Mouse (Mus musculus) thymus, postnatal 4 days (tissue): Measurements from ENCODE around the gene Spag16.

Experiments
- DNase-seq: peaks from one replicate; pipeline ENCODE4 v3.0.0; 2021

Gene Spag16

GRCm38 (mm10) chr1:70527134-70527533 lies 700.4 kb downstream of the Spag16 start:
- DNase-seq: no peak

- no peak for DNase-seq
Measured at GRCm38 (mm10) chr1:70529771-70530170, 703.0 kb downstream of the Spag16 start.

- DNase-seq: no peak
Measured at GRCm38 (mm10) chr1:70551839-70552238, 725.1 kb downstream of the Spag16 start.

GRCm38 (mm10) chr1:70621805-70622204 lies 795.0 kb downstream of the Spag16 start:
- DNase-seq: no peak

GRCm38 (mm10) chr1:70624803-70625460 lies 798.2 kb downstream of the Spag16 start:
- DNase-seq: no peak

- no peak for DNase-seq
Measured at GRCm38 (mm10) chr1:70652719-70653118, 825.9 kb downstream of the Spag16 start.

- DNase-seq: no peak
Measured at GRCm38 (mm10) chr1:70692529-70692928, 865.8 kb downstream of the Spag16 start.

GRCm38 (mm10) chr1:70700270-70700669 lies 873.5 kb downstream of the Spag16 start:
- no peak for DNase-seq

GRCm38 (mm10) chr1:70703934-70704333 lies 877.2 kb downstream of the Spag16 start:
- DNase-seq: no peak

- no peak for DNase-seq
Measured at GRCm38 (mm10) chr1:70705821-70706220, 879.1 kb downstream of the Spag16 start.

- DNase-seq: no peak
Measured at GRCm38 (mm10) chr1:70725045-70725444, 898.3 kb downstream of the Spag16 start.

GRCm38 (mm10) chr1:70725655-70726066 lies 898.9 kb downstream of the Spag16 start, which contains the start of gene Vwc2l:
TSS of gene Vwc2l (plus strand) at chr1:70725715.
- DNase-seq: peak; percentile 60
